Mouse (Mus musculus) C2C12 (cell line): ENCODE data around the gene Pdf.
A peak's percentile ranks its signal among the peaks of the same experiment; 100 is the strongest.

Source experiments
- CTCF ChIP-seq: IDR thresholded peaks from one replicate; pipeline ENCODE4 v1.5.1; 2011; ENCODE audit not compliant: control insufficient read depth, insufficient read depth, insufficient read length
- FOSL1 ChIP-seq: IDR thresholded peaks from one replicate; pipeline ENCODE4 v1.8.0; 2011; ENCODE audit warnings: mild to moderate bottlenecking, low read length; ENCODE audit not compliant: poor library complexity, insufficient read depth, severe bottlenecking
- MAX ChIP-seq: IDR thresholded peaks from one replicate; pipeline ENCODE4 v1.6.1; 2011; ENCODE audit warnings: mild to moderate bottlenecking, control low read depth
- MYOD1 ChIP-seq: IDR thresholded peaks from one replicate; pipeline ENCODE4 v1.6.1; 2011; ENCODE audit warnings: low read depth; ENCODE audit not compliant: control insufficient read depth, insufficient read length
- MYOG ChIP-seq: IDR thresholded peaks from one replicate; pipeline ENCODE4 v1.6.1; 2011; ENCODE audit not compliant: control insufficient read depth, insufficient read length; ENCODE audit errors: extremely low read depth
- USF1 ChIP-seq: IDR thresholded peaks from one replicate; pipeline ENCODE4 v1.6.1; 2011; ENCODE audit warnings: low read depth, mild to moderate bottlenecking, control low read depth, moderate library complexity

- TF ChIP-seq CTCF (no peak), FOSL1 (no peak), USF1 (no peak), MYOG (no peak), MAX (peak; percentile 26), MYOD1 (no peak)
Observed at GRCm38 (mm10) chr8:106997416-106997815, 51.0 kb downstream of the Pdf start.
